Mouse (Mus musculus) kidney, postnatal 14 days (tissue): Measurements from ENCODE around the gene Rrad.

ENCODE experiments used
- DNase-seq: peaks from one replicate; pipeline ENCODE4 v3.0.0; 2022; ENCODE audit warnings: mixed read lengths

Gene Rrad

DNA sequence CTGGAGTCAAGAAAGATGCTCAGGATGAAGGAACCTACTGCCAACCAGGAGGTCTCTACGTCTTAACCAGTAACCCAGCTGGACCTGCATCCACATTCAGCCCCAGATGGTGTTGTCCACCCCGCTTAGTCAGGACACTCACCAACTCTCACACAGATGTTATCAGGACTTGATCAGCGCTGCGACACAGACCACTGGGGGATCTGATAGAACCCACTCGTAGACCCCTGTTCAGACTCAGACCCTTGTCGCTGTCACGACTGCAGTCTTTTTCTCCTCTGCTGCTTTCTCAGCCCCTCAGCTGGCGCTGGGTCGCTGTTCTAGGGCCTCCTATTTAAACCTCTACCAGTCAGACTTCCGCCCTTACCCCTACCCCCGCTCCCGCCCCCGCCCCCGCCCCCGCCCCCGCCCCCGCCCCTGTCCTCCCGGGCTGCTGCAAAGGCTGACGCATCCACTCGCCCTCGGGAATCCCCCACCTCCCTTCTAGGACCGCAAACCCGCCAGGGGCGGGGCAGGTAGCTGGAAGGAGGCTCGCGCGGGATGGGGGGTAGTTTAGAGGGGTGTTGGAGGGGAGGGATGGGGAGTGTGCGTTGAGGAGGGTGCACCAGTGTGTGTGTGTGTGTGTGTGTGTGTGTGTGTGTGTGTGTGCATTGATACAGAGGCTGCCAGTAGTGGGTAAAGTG, at the start of gene Rrad:
Gene Rrad, minus strand, starts transcription at position 347 of the 683 bp plus-strand sequence.
- DNase-seq: peak; percentile 67

DNA sequence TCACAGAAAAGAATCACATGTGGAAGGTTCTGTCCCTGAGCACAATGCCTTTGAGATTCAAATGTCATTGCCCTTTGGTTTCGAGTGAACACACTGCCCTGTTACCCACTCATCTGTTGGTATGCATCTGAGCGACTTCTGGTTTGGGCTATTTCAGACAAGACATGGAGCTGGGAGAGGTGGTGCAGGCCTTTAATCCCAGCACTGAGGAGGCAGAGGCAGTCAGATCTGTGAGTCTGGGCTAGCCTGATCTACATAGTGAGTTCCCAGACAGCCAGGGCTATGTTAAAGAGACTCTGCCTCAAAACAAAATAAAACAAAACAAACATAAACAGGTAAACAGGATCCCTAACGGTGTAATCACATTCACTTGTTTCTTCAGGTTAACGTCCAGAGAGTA, 24.5 kb upstream of the Rrad start:
- DNase-seq: no peak

DNA sequence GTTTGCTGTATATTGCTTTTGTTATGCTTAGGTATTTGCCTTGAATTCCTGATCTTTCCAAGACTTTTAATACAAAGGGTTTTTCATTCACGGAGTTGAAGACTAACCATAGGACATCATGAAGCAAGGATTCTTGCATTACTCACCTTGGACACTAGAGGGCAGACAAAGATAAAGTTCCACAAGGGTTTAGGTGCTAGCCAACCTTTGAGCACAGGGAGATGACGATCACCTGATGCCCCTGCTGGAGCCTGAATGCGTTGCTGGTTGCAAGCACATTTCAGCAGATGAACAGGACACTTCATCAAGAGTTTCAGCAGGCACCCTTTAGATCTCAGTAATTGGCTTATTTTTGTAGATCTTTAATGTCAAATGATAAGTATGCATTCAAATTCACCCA, 23.9 kb upstream of the Rrad start:
- peak; percentile 88 for DNase-seq

DNA sequence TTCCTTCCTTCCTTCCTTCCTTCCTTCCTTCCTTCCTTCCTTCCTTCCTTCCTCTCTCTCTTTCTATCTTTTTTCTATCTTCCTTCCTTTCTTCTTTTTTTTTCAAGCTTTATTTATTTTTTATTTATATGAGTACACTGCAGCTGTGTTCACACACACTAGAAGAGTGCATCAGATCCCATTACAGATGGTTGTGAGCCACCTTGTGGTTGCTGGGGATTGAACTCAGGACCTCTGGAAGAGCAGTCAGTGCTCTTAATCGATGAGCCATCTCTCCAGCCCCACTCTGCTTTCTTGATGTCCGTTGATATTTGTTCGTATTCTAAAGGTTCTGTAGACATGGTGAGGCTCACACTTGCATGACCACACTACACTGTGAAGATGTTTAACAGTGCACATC, 13.1 kb upstream of the Rrad start:
- DNase-seq: peak; percentile 2

DNA sequence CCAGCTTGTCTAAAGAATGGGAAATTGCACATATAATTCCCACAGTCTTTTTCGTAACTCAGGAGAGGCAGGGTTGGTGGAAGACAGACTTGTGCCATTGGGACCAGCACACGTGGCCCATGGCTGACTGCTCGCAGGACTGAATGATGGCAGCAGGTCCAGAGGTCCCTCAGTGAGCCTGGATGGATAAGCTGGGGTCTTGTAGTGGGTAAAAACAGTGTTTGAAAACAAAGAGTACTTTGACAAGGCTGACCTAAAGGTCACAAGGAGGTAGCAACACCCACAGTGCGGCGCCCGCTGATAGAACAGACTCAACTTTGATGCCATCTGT, 11.2 kb upstream of the Rrad start:
- no peak for DNase-seq

DNA sequence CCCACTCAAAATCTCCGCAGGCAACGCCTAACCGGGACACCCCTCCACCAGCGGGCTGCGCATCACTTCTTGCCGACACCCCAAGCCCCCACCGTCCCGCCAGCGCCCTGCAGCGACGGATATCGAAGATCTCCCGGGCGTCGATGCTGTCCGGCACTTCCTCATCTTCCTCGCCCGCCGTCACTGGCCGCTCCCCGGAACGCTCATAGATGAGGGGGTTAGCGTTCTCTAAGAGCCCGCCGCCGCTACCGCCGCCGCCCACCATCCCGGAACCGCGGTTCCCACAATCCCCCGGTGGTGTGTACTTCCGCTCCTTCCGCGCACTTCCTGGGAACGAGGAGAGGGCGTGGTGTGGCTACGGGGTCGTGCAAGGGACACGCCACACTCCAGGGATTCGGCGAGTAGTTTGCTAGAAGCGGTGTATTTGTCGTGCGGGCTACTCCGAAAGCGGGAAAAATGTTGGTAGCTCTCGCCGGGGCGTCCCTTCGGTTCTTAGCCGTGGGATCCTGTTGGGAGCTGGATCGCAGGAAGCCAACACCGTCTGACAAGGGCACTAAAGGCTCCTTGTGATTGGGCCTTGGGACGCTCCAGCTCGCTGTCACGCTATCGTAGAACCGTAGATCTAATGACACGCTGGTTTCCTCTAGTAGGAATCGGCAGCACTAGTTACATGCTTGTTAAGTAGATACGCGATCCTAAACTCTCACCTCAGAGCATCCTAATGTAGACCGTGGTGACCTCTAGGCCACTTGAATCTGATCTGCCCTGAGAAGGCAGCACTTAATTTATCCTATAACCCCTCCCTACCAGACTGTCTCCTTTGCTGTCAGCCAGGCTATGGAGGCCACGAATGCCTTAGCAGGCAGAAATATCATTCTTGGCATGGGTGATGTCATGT, 10.5 kb upstream of the Rrad start, which contains the start of gene Ciao2b:
Gene Ciao2b, minus strand, starts transcription at position 540 of the 898 bp plus-strand sequence.
- peak; percentile 92 for DNase-seq

DNA sequence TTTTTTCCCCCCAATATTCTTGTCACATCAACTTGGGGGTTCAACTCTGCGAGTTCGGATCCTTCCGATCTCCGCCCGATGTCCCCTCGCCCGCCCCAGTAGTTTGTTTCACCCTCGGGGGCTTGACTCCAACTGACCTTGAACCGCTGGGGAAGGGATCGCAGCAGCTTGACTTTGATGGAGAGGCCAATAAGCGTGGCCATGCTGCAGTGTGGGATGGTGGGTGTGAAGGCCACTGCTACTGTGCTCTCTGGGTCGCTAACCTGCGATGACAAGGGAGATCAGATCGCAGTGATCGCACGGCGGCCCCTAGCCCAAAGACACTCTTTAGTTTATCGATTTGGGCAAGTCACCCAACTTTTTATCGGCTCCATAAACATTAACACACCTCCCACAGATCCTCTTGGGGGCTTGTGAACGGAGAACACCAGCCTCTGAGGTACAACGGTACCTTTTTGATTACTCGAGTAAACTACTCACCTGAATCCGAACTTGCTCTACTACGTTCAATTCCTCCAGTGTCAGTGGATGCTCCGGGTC, 9.8 kb upstream of the Rrad start:
- peak; percentile 6 for DNase-seq

DNA sequence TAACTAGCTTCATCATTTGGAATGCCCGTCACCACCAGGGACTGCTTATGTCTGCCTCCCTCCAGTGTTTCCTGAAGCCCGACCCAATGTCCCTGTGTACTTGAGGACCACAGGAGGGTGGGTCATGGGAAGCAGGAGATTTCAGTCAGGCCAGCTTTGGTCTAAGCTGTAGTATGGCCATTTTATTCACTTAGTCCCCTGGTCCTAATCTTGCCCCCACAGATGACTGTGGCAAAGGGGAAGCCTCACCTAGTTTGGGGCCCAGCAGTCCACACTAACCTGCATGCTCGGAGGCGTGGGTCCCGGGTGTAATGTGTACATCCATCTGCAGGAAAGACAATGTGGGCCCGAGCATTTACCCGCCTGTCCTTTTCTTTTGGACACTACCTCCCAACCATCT, 9.1 kb upstream of the Rrad start:
- DNase-seq: no peak

DNA sequence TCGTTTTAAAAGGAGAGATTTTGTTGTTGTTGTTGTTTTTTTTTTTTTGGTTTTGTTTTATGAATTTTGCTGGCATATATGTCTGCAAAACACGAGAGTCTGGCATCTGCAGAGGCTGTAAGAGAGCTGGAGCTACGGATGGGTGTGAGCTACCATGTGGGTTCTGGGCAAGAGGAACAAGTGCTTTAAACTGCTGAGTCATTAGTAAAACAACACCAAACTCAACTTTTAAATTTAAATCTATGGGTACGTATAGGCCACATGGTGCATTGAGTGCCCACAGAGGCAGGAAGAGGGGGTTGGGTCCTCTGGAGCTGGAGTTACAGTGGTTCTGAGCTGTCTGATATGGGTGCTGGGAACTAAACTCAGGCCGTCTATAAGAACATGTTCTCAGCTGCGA, 6.9 kb upstream of the Rrad start:
- no peak for DNase-seq

DNA sequence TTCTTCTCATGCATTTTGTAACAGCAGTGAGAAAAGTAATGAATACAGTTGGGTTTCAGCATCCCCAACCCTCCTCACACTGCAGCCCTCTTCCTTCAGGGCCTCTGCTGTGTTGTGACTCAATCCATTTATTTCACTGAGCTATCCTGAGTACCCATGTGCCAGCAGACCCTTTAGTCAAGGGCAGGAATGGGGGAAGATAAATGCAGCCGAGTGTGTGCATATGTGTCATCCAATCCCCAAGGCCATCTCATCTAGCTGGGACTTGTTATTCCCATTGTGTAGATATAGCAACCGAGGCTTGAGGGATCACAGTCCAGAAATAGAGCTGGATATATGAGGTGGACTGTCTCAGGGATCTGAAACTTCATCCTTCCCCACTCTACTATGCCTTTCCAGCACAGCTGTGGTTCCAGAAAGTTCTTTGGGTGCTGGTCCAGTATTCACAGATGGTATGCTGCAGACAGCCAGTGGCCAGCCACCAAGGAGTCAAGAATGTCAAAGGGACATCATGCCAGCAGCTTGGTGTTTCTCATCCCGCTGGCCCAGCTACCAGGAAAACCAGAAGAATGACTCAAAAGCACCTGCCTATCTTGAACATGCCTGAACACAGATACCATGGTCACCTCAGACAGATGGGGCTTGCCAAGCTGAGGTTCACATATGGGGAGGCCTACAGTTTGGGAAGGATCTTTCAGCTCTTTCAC, 4.0 kb upstream of the Rrad start:
- no peak for DNase-seq

DNA sequence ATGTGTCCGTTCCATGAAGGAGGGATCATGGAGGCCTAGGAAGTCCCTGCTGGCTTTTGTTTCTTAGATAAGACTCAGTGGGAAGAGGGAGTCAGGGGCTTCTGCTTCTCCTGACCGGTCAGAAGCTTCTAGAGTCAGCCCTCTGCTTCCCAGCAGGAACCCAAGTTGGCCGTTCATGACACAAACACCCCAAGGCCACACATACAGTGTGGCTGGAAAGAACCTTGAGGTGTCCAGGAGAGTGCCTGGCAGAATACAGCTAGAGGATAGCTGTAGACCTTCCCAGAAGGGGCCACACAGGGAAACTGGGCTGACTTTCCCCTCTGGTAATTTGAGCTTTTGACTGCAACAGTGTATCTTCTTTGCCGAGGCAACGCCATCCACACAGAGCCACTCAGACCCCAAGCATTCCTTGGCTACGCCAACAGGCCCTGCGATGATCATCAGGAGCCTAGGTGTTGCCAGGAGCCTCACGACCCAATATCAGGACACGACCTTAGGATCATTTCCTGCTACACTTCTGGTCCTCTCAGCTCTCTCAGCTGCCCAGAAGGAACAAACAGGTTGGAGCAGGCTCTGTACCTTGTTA, 2.1 kb upstream of the Rrad start:
- no peak for DNase-seq

DNA sequence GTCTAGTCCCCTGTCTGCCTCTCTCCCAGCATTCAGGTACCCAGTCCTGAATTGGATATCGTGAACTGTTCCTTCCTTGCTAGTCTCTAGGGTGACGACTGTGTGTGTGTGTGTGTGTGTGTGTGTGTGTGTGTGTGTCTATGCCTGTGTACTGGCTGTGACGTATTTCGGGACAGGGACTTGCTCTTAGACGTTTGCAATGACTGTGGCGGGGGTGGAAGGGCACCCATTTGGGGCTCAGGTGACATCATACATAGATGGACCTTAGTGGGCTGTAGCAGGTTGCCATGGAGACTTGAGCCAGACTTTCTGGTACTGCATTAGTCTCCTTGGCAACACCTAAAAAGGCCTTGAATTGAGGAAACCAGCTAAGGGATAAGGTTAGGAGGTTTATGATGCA, 1.4 kb upstream of the Rrad start:
- no peak for DNase-seq

DNA sequence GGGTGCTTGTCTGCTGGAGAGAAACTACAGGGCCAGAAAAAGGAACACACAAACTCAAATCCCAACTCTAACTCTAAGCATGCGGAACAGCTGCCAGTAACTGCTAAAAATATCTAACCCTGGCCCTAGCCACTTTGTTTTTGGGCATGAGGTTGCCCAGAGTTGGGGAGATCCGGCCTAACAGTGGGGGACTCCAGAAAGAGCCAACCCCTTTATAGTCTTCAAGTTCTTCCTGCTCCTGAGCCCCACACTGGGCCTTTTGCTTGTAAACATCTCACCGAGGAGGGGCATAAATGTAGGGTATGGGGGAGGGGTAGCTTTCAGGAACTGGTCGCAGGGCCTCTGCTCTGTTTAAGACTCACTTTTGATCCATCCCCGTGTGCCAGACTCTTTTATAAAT, 848 bp upstream of the Rrad start:
- no peak for DNase-seq

DNA sequence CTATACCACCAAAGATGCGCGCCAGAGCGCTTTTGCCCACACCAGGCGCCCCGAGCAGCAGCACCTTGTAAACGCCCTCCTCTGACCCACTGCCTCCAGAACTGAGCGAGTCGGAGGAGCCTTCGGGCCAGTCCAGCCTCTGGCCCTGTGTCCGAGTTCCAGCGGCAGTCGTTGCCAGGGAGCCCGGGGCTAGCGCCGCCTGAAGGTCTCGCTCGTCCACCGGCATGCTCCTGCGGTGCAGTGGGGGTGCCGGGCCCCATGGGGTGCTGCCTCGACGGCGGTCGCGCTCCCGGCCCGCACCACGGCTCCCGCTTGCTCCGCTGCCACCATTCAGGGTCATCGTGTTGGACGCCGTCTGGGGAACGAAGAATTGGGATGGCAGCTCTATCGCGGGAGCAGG, 553 bp downstream of the Rrad start:
- DNase-seq: no peak

DNA sequence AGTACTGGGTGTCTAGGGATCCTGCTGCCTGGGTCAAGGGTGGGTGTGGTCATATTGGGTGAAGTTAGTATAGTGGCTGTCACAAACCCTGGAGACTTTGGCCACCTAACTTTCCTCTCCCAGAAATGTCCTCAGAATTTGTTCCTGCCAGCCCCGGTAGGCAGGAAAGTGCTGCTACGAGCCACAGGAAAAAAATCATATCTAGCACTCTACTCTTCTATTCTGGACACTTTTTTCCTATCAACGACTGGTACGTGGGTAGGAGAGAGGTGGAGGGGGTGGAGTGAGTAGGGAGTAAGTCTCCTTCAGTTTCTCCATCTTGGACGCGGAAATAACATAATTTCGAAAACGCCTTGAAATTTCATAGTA, 1.0 kb downstream of the Rrad start:
- DNase-seq: no peak

DNA sequence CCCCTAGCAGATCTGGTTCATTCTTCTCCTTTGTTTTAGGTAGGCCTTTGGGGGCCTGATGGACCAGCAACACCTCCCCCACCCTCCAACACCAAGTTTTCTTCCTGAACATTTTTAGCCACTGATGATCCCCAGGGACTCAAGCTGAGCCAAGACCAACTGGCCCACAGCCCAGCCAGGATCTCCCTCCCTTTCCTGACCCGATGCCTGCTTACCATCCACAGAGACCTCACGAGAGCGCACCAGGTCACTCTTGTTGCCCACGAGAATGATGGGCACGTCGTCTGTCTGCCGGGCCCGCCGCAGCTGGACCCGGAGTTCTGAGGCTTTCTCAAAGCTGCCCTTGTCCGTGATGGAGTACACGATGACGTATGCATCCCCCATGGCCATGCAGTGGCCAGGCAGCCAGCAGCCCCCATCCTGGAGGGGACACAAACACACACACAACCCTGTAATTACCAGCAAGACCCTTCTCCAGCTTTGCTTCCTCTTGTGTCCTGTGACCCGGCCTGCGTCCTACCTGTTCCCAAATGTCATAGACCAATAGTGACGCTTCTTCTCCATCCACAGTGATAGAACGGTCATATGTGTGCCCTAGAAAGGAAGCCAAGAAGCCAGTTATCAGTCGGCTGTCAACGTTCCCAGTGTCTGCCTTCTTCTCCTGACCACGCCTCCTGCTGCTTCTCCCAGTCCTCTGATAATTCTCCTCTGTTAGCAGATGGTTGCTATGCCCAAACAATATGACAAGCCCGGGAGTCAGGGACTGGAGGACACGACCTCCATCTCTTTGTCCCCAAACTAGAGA, 1.6 kb downstream of the Rrad start:
- peak; percentile 73 for DNase-seq

DNA sequence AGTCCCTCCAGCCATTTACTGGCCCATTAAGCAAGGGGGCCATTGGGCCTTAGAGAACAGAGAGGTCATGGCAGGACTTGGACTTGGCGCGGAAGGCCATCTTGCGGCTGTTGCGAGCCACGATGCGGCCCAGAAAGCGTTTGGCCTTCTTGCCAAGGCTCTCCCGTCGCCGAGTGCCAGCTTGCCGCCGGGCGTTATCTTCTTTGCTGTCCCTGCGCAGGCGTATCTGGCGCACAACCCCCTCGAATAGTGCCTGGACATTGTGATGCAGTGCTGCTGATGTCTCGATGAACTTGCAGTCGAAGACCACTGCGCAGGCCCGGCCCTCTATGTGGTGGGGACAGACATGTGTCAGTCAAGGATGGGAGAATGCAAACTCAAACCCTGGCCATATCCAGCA, 2.7 kb downstream of the Rrad start:
- DNase-seq: no peak

DNA sequence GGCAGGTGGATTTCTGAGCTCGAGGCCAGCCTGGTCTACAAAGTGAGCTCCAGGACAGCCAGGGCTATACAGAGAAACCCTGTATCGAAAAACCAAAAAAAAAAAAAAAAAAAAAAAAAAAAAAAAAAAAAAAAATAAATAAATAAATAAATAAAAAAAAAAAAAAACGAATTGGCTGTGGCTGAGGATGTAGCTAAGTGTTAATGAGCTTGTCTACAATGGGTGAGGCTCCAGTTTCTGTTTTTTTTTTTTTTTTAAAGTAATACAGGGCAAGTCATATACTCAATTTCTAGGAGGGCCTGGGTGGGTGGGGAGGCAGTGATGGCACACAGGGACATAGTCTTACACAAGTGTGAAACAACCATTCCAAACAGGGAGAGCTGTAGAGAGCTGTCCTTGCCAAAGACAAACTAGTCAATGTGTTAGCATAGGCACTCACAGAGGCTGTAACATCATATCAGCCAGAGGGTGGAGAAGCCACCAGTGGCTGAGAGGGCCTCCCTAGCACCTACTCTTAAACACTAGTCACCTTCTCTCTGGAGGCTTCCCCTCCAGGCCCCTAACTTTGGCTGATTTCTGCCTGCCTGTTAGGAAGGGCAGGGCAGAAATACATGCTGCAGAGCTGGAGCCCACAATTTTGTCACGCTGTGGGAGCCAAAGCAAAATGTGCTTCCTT, 3.9 kb downstream of the Rrad start:
- DNase-seq: no peak

DNA sequence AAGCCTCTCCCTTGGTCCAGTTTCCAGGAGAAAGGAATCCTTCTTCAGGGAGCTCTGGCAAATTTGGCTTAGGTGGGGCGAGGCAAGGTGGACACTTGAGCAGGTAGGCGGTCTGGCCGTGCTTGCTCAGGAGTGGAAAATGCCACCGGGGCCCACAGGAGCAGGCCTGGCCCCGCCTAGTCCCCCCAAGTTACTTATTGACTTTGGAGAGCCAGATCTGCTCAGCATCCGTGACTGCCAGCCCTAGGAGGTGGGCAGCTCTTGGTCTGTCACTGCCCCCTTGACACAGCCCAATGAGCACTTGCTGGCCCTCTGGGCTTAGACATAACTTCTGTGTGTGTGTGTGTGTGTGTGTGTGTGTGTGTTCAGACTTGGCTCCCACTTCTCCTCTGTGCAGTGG, 7.0 kb downstream of the Rrad start, which contains the start of gene Cdh16:
Gene Cdh16, minus strand, starts transcription at position 236 of the 400 bp plus-strand sequence.
- peak; percentile 95 for DNase-seq

DNA sequence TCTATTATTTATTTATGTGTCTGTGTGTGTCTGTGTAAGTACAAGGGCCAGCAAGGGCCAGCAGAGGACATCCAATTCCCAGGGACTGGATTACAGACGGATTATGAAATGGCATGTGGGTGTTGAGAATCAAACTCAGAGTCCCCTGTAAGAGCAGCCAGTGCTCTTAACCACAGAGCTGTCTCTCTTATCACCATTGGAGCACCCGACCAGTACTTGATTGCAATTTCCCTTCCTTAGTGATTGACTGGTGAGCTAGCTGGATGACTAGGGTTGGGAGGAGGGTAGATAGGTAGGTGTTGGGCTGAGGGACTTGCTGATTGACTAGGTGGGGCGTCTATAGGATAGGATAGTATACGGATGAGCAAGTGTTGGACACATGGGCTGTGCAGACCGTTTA, 10.4 kb downstream of the Rrad start:
- DNase-seq: no peak

DNA sequence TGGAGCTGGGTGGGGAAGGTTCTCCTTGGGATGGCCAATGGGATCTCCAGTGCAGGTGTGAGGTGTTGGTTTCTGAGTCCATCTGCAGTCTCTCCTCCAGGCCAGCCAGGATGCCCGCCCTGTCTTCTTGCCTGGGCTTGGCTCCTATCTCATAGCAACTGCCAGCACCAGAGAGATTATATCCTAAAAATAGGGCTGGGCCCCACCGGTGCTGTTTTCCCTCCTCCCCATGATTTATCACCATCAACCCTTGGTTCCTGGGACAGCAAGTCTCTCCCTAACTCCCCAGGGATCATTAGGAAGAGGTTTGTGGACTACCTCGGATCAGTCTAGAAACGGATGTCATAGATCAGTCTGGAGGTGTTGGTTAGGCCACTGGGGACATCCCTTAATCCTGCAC, 18.0 kb downstream of the Rrad start:
- no peak for DNase-seq

DNA sequence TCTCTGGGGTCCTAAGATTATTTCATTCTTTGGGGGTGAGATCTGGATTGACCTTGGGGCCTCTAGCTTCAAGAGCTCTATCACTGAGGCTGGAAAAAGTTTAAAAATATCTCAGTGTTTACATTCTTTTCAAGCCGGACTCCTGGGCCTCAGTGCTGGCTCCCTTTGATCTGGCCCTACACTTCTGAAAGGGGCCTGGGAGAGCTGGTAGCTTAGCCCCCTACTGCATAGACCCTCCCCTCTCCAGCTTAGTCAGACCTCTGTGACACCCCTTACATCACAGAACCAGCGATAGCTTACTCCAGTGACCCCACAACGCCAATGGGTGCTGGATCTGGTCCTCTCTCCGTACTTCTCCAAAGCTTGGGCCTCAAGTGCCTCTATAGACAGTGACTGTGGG, 19.5 kb downstream of the Rrad start:
- DNase-seq: no peak
